Mouse (Mus musculus) embryonic facial prominence, embryonic 12.5 days (tissue): ENCODE data around the gene Nupr1l. TPM values are rescaled to one million over a fixed set of nuclear protein-coding genes. Genes with fewer than 3 reads are reported as not detected.

ENCODE experiments used
- ATAC-seq: fragments of 200-750 bp; cut with Nextera tagmentation; 2 replicates; pipeline ENCODE4 v1.8.0; 2017; ENCODE audit not compliant: insufficient number of reproducible peaks, insufficient read depth, low FRiP score, low TSS enrichment
- H3K27ac ChIP-seq: fragments of 300-500 bp; sonication (generic); 2 replicates; pipeline ENCODE4 v1.5.1; 2016; ENCODE audit warnings: mild to moderate bottlenecking
- H3K27me3 ChIP-seq: fragments of 300-500 bp; sonication (generic); 2 replicates; pipeline ENCODE4 v1.6.1; 2016; ENCODE audit warnings: mild to moderate bottlenecking, moderate library complexity
- H3K36me3 ChIP-seq: fragments of 300-500 bp; sonication (generic); 2 replicates; pipeline ENCODE4 v1.6.1; 2016; ENCODE audit warnings: mild to moderate bottlenecking
- H3K4me1 ChIP-seq: fragments of 300-500 bp; sonication (generic); 2 replicates; pipeline ENCODE4 v1.6.1; 2016
- H3K4me2 ChIP-seq: fragments of 300-500 bp; sonication (generic); replicated peaks from 2 replicates; pipeline ENCODE4 v1.6.1; 2016; ENCODE audit warnings: mild to moderate bottlenecking, moderate library complexity
- H3K4me3 ChIP-seq: fragments of 300-500 bp; sonication (generic); 2 replicates; pipeline ENCODE4 v1.5.1; 2016; ENCODE audit warnings: mild to moderate bottlenecking
- H3K9ac ChIP-seq: fragments of 300-500 bp; sonication (generic); 2 replicates; pipeline ENCODE4 v1.6.1; 2016; ENCODE audit warnings: mild to moderate bottlenecking, moderate library complexity
- H3K9me3 ChIP-seq: fragments of 300-500 bp; sonication (generic); 2 replicates; pipeline ENCODE4 v1.6.1; 2016; ENCODE audit warnings: mild to moderate bottlenecking, moderate library complexity
- WGBS: fragments of 180-500 bp; shearing (Covaris S2); methylation state at CpG from one replicate; pipeline ENCODE4 v1.1.7; 2016; 5-methylcytosine and 5-hydroxymethylcytosine counted together
- polyA plus RNA-seq: library from polyadenylated mRNA; unstranded; fragments of >200 nt; fragmentation: Nextera tagmentation; extraction: Ambion mirVana; gene quantifications from 2 replicates; pipeline ENCODE4 v1.2.1, GENCODE M21; 2016

The Nupr1l gene
- 4.2 and 4.5 TPM in 2 replicates for polyA plus RNA-seq

DNA sequence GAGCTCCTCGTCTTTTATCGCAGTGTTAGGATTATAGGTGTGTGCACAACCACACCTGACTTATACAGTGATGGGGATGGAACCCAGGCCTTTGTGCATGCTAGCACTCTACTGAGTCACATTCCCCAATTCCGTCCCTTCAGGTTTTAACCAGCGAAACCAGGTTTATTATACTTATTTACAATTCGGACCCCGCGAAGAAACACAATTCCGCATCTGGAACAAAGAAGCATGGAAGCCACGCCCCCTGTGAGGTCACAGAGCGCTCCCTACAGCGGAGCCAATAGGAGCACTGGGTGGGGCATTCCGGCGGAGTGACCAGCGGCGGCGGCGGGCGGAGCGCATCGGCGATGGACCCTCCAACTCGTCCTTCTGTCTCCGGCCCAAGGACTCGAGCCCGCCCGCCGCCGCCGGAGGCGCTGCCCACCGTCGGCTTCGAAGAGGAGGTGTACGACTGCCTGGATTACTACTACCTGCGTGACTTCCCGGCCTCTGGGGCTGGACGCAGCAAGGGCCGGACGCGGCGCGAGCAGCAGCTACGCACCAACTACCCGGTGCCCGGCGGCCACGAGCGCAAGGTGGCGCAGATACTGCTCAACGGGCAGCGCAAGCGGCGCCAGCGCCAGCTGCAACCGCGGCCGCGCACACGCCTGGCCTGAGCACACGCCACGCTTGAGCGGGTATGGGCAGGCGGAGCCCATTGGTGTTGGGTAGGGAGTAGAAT is at the start of gene Nupr1l:
TSS of gene Nupr1l (plus strand) at position 299 of the 724 bp plus-strand sequence.
- Histone ChIP-seq H3K9ac (peak within 1 kb of the TSS; percentile 81), H3K27me3 (no peaks in the 10 kb centered on the region), H3K4me3 (peak within 1 kb of the TSS; percentile 75), H3K27ac (peak within 1 kb of the TSS; percentile 89), H3K4me1 (0 out of 2 replicates have a peak, but pooled peaks cover 7% of the 10 kb centered on the region), H3K36me3 (no peaks in the 10 kb centered on the region), H3K9me3 (no peaks in the 10 kb centered on the region), H3K4me2 (peak within 1 kb of the TSS; percentile 89)
- under 1% methylated on average over 63 of the region's 63 CpGs for WGBS
- peak; percentile 94 for ATAC-seq

DNA sequence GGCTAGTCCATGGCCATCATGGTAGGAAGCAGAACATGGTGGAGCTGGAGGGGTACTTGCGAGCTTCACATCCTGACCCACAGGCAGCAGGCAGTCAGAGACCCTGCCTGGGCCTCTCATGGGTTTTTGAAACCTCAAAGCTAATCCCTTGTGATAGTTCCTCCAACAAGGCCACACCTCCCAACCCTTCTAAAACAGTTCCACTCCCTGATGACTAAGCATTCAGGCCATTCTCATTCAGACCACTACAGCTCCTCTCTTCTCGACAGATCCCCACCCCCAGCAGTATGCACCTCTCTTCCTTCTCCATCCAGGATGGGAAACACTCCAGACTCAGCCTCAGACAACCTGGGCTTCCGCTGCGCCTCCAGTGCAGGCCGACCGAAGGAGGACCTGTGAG is 46.0 kb upstream of the Nupr1l start:
- 95% methylated on average over 6 of the region's 6 CpGs for WGBS
- H3K9ac ChIP-seq, result no peak overlapping the region
- peaks cover 50% of the 10 kb centered on the region for H3K36me3 ChIP-seq
- no peaks in the 10 kb centered on the region for H3K27me3 ChIP-seq
- ATAC-seq, result no peak
- H3K4me1 ChIP-seq, result no peaks in the 10 kb centered on the region
- H3K27ac ChIP-seq, result no peak overlapping the region
- H3K4me2 ChIP-seq, result no peak overlapping the region
- H3K9me3 ChIP-seq, result no peaks in the 10 kb centered on the region
- H3K4me3 ChIP-seq, result no peak overlapping the region

DNA sequence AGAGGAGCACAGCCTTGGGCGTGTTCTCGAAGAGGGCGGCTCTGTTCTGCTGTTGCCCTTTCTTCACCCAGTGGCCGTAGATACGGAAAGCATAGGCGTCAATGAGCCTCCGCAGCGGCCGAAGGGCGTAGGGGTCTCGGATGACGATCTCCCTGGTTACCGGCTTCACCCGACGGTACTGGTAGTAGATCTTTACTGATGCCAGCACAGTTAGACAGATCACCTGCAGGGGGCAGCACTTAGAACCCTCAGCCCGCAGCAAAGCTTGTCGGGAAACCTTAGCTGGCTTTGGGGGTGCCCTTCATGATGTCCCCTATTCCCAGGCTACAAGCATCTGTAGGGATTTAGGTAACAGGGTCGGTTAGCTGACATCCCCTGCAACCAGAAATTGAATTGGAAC is 43.9 kb upstream of the Nupr1l start:
- Histone ChIP-seq H3K27ac (no peak overlapping the region), H3K36me3 (peaks cover 31% of the 10 kb centered on the region), H3K27me3 (no peaks in the 10 kb centered on the region), H3K4me2 (peak overlapping the region; percentile 18), H3K9me3 (no peaks in the 10 kb centered on the region), H3K4me1 (no peaks in the 10 kb centered on the region), H3K4me3 (no peak overlapping the region), H3K9ac (no peak overlapping the region)
- 10% methylated on average over 18 of the region's 18 CpGs for WGBS
- no peak for ATAC-seq

DNA sequence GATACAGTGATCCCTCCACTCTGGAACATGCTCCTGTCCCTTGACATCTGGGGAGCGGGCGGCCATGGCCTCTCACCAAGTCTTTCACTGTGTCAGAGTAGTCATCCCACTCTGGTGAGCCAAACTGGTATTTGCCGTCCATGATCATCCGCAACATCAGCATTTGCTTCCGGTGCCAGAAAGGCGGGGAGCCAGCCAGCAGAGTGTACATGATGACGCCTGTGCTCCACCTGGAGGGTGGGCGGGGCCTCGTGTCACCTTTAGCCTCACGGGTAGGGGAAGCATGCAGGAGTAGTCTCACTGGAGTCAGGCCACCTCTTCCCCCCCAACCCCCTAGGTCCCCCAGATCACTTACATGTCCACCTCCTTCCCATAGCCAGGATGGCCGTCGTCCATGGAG is 42.5 kb upstream of the Nupr1l start:
- no peak overlapping the region for H3K9ac ChIP-seq
- H3K4me1 ChIP-seq, result no peaks in the 10 kb centered on the region
- H3K36me3 ChIP-seq, result peaks cover 17% of the 10 kb centered on the region
- H3K27me3 ChIP-seq, result no peaks in the 10 kb centered on the region
- no peak for ATAC-seq
- H3K27ac ChIP-seq, result no peak overlapping the region
- no peak overlapping the region for H3K4me3 ChIP-seq
- H3K4me2 ChIP-seq, result no peak overlapping the region
- no peaks in the 10 kb centered on the region for H3K9me3 ChIP-seq
- 89% methylated on average over 12 of the region's 12 CpGs for WGBS

DNA sequence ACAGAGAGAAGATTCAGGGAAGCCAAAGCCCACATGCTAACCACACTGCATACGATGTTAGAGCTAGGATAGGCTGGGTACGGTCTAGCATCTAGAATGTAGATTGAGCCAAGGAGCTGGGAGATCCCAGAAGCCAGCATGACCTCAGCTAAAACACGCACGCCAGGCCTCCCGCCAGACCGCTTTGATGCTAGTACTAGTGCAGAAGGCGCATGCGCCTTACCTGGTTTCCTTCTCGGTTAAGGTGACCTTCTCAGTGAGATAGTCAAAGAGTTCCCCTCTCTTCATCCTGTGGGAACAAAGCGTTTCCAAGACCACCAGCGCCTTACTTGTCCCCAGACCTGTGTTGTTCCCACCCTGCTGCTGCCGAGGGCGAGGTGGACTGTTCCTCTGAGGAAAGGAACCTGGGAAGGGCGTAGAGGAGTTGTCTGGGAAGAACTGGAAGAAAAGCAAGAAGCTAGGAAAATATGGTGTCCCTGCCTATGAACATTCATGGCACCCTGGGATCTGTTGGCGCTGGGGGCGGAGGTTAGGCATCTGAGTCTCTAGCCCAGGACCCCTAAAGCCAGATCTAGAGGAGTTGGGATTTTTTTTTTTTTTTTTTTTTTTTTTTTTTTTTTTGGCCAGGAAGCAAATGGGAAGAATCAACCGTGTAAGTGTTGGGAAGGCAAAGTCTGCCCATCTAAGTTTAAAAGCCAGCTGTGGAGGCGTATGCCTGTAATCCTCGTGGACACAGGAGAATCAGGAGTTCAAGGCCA is 38.9 kb upstream of the Nupr1l start:
- Histone ChIP-seq H3K9me3 (no peaks in the 10 kb centered on the region), H3K4me1 (no peaks in the 10 kb centered on the region)
- no peak for ATAC-seq

DNA sequence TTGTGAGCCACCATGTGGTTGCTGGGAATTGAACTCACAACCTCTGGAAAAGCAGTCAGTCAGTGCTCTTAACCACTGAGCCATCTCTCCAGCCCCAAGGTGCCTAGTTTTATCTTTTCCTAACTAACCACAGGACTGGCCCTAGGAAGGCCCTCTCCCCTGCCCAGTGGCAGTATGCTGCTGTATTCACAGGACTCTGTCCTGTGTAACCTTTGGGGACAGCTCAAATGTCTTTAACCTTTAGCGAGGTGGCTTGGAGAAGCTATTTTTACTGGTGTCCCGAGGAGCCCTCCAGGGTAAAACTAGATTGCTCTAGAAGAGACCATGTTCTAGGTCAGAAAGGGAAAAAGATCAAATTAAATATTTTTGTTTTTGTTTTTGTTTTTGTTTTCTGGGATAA is 37.1 kb upstream of the Nupr1l start:
- H3K27me3 ChIP-seq, result no peaks in the 10 kb centered on the region
- no peaks in the 10 kb centered on the region for H3K9me3 ChIP-seq
- H3K27ac ChIP-seq, result no peak overlapping the region
- H3K36me3 ChIP-seq, result no peaks in the 10 kb centered on the region
- 65% methylated on average over 2 of the region's 2 CpGs for WGBS
- no peak for ATAC-seq
- H3K4me2 ChIP-seq, result no peak overlapping the region
- no peak overlapping the region for H3K4me3 ChIP-seq
- no peaks in the 10 kb centered on the region for H3K4me1 ChIP-seq
- no peak overlapping the region for H3K9ac ChIP-seq

More for the DNA sequence above, 38.9 kb upstream of the Nupr1l start:
- no peaks in the 10 kb centered on the region for H3K27me3 ChIP-seq
- H3K9ac ChIP-seq, result no peak overlapping the region
- no peak overlapping the region for H3K4me2 ChIP-seq
- H3K36me3 ChIP-seq, result no peaks in the 10 kb centered on the region
- no peak overlapping the region for H3K4me3 ChIP-seq
- H3K27ac ChIP-seq, result no peak overlapping the region
- WGBS, result 90% methylated on average over 19 of the region's 19 CpGs

DNA sequence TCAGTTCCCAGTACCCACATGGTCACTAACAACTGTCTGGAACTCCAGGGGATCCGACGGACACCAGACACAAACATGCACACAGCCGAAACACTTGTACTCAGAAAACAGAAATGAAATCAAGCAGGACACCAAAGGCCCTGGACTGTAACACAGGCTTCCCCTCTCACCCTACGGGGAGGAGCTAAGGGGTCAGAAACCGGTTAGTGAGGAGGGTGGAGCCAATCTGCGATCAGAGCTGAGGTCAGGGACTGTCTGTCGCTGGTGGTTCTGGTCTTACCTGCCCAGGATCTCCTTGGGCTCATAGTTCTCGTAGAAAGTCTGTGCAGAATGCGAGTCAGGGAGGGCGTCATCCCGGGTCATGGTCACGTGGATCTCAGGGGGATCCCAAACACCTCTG is 34.4 kb upstream of the Nupr1l start:
- no peak overlapping the region for H3K27ac ChIP-seq
- 83% methylated on average over 12 of the region's 12 CpGs for WGBS

DNA sequence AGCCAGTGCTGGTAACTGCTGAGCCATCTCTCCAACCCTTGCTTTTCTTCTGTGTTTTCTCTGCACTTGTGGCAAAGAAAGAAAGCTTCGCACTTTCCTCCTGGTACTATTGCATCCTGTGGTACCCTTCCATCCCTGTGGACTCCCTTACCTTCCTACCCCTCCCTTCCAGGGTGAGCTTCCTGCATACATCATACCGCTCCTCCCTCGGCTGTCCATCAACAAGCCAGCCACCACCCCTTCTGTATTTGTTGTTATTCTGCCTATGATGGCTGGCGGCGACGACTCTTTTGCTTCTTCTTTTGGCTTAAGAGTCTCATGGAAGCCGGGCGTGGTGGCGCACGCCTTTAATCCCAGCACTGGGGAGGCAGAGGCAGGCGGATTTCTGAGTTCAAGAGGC is 33.2 kb upstream of the Nupr1l start:
- H3K27ac ChIP-seq, result no peak overlapping the region

More for the DNA sequence above, 34.4 kb upstream of the Nupr1l start:
- H3K4me1 ChIP-seq, result no peaks in the 10 kb centered on the region
- H3K9me3 ChIP-seq, result no peaks in the 10 kb centered on the region
- H3K4me3 ChIP-seq, result no peak overlapping the region
- H3K9ac ChIP-seq, result no peak overlapping the region
- ATAC-seq, result no peak
- H3K27me3 ChIP-seq, result no peaks in the 10 kb centered on the region
- no peak overlapping the region for H3K4me2 ChIP-seq
- H3K36me3 ChIP-seq, result no peaks in the 10 kb centered on the region

DNA sequence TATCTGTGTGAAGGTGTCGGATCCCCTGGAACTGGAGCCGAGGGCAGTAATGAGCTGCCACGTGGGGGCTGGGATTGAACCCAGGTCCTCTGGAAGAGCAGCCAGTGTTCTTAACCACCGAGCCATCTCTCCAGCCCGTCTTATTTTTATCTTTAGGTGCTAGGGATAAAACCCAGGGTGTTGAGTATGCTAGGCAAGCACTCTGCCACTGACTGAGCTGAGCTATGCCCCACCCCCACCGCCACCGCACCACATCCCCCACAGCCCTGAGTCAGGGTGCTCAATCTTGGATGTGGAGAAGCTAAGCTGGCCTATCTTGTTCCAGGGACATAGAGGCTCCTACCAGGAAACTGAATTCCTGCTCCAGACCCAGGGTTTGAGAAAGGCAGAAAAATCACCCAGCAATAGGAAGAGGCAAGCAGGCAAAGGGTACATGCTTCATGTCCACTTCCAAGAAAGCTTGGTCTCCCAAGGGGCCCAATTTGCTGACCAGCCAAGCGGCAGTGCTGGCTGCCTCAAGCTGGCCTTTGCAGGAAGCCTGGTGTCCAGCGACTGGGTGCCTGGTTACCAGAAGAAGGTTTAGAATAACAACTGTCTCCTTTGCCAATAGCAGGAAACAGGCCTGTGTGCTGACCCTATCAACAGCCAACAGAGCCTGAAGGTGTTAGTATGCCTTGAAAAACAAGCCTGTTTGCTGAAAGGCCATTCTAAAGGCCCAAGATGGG is 30.4 kb upstream of the Nupr1l start:
- Histone ChIP-seq H3K27ac (no peak overlapping the region), H3K36me3 (peaks cover 20% of the 10 kb centered on the region), H3K4me1 (no peaks in the 10 kb centered on the region), H3K9me3 (no peaks in the 10 kb centered on the region), H3K27me3 (no peaks in the 10 kb centered on the region), H3K9ac (no peak overlapping the region), H3K4me2 (no peak overlapping the region), H3K4me3 (no peak overlapping the region)
- ATAC-seq, result no peak
- WGBS, result 68% methylated on average over 9 of the region's 9 CpGs

More for the DNA sequence above, 33.2 kb upstream of the Nupr1l start:
- Histone ChIP-seq H3K4me3 (no peak overlapping the region), H3K27me3 (no peaks in the 10 kb centered on the region), H3K4me2 (no peak overlapping the region), H3K4me1 (no peaks in the 10 kb centered on the region), H3K9me3 (no peaks in the 10 kb centered on the region), H3K9ac (no peak overlapping the region), H3K36me3 (no peaks in the 10 kb centered on the region; the same call in 1 of the 2 replicates)
- 85% methylated on average over 11 of the region's 11 CpGs for WGBS
- no peak for ATAC-seq

DNA sequence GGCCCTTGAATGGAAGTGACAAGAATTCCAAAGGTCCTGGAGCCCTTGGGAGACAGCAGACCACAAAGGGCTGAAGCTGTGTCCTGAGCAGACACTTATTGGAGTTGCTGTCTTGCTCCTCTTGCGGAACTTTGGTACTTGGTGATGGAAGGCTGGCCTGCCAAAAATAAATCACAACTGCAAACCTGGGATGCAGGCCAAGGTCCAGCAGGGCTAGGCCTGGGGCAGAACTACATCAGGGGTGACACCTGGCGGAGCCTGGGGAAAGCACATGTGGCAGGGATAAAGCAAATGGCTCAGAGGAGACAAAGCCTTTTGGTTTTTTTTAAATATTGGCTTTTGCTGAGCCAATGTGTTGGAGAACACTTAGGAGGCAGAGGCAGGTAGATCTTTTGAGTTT is 29.4 kb upstream of the Nupr1l start:
- H3K27ac ChIP-seq, result 0 out of 2 replicates have a peak overlapping the region, but pooled peaks have one; percentile 7
- H3K9me3 ChIP-seq, result no peaks in the 10 kb centered on the region
- ATAC-seq, result no peak
- no peaks in the 10 kb centered on the region for H3K4me1 ChIP-seq
- 55% methylated on average over 2 of the region's 2 CpGs for WGBS
- H3K36me3 ChIP-seq, result peaks cover 27% of the 10 kb centered on the region
- no peaks in the 10 kb centered on the region for H3K27me3 ChIP-seq
- H3K4me3 ChIP-seq, result no peak overlapping the region
- H3K9ac ChIP-seq, result no peak overlapping the region
- no peak overlapping the region for H3K4me2 ChIP-seq

DNA sequence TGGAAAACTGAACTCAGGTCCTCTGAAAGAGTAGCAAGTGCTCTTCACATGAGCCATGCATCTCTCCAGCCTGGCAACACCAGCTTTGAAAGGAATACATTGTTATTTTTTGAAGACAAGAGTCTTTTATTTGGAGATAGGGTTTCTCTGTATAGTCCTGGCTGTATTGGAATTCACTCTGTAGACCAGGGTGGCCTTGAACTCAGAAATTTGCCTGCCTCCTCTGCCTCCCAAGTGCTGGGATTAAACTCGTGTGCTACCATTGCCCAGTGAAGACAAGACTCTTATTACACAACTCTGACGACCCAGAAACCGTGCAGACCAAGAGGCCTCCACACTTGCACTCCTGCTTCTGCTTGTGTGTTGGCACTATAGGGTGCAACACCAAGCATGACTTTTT is 28.5 kb upstream of the Nupr1l start:
- Histone ChIP-seq H3K9me3 (no peaks in the 10 kb centered on the region), H3K27ac (0 out of 2 replicates have a peak overlapping the region, but pooled peaks have one; percentile 7), H3K4me2 (no peak overlapping the region), H3K4me1 (no peaks in the 10 kb centered on the region; the same call in 1 of the 2 replicates), H3K4me3 (no peak overlapping the region), H3K36me3 (peaks cover 34% of the 10 kb centered on the region), H3K27me3 (no peaks in the 10 kb centered on the region), H3K9ac (no peak overlapping the region)
- ATAC-seq, result no peak
- WGBS, result 67% methylated on average over 3 of the region's 3 CpGs
